Mouse (Mus musculus): ENCODE results near the gene Cmtm2b. TPM values are rescaled to one million over a fixed set of nuclear protein-coding genes. Genes with fewer than 3 reads are reported as not detected.
A peak's percentile ranks its signal among the peaks of the same experiment; 100 is the strongest.
"Not testable (repeated sequence)": the region's sequence is repeated elsewhere in the genome, so short reads cannot be mapped to it uniquely, and the experiment has no call there.

Gene Cmtm2b
- not detected in 2 replicates for polyA plus RNA-seq (2014; fragmentation: Nextera tagmentation; extraction: Ambion mirVana)

DNA sequence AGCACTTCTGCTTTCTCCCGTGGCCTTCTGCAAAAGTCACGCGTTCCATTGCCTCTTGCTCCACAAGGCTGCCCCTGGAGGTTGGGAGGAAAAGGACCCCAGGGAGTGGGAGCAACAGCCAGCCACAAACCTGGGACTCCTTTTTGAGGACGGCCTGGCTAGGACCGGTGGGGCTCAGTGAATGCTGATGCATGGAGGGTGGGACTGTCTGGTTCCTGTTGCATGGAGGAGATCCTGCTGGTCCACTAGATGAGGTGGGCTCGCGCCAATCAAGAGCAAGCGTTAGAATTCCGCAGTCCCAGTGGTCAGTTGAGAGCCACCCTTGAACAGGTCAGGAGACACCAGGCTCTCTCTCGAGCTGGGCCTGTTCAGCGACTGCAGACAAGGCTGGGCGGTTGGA is at the start of gene Cmtm2b:
TSS of gene Cmtm2b (plus strand) at position 301 of the 400 bp plus-strand sequence.
- H3K27me3 ChIP-seq (ENCODE audit: control insufficient read depth, insufficient read depth, low read length); H3K36me3 ChIP-seq (replicated peaks; ENCODE audit: control insufficient read depth, insufficient read depth, low read depth, low read length); DNase-seq (ENCODE audit: low spot score); H3K4me3 ChIP-seq (ENCODE audit: low read depth, low read length); H3K9ac ChIP-seq (replicated peaks; ENCODE audit: low read length); H3K27ac ChIP-seq (replicated peaks; ENCODE audit: low read depth, low read length); ATAC-seq (replicated peaks; ENCODE audit: insufficient number of reproducible peaks, low FRiP score, low TSS enrichment, low read depth); H3K9me3 ChIP-seq (replicated peaks; ENCODE audit: control insufficient read depth, low read length); H3K4me2 ChIP-seq (ENCODE audit: low read depth, low read length); H3K4me1 ChIP-seq (ENCODE audit: control insufficient read depth, insufficient read depth, low read length): not testable (repeated sequence)
- 87% methylated on average over 12 of the region's 12 CpGs for WGBS

DNA sequence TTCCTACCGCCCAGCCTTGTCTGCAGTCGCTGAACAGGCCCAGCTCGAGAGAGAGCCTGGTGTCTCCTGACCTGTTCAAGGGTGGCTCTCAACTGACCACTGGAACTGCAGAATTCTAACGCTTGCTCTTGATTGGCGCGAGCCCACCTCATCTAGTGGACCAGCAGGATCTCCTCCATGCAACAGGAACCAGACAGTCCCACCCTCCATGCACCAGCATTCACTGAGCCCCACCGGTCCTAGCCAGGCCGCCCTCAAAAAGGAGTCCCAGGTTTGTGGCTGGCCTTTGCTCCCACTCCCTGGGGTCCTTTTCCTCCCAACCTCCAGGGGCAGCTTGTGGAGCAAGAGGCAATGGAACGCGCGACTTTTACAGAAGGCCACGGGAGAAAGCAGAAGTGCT is 28.9 kb upstream of the Cmtm2b start, which contains the start of gene Cmtm2a:
TSS of gene Cmtm2a (minus strand) at position 101 of the 400 bp plus-strand sequence.
- H3K36me3 ChIP-seq (replicated peaks; ENCODE audit: control insufficient read depth, insufficient read depth, low read depth, low read length); H3K4me1 ChIP-seq (ENCODE audit: control insufficient read depth, insufficient read depth, low read length); H3K4me2 ChIP-seq (ENCODE audit: low read depth, low read length); H3K4me3 ChIP-seq (ENCODE audit: low read depth, low read length); ATAC-seq (replicated peaks; ENCODE audit: insufficient number of reproducible peaks, low FRiP score, low TSS enrichment, low read depth); H3K9me3 ChIP-seq (replicated peaks; ENCODE audit: control insufficient read depth, low read length); DNase-seq (ENCODE audit: low spot score); H3K9ac ChIP-seq (replicated peaks; ENCODE audit: low read length); H3K27me3 ChIP-seq (ENCODE audit: control insufficient read depth, insufficient read depth, low read length); H3K27ac ChIP-seq (replicated peaks; ENCODE audit: low read depth, low read length): not testable (repeated sequence)
- WGBS, result 89% methylated on average over 12 of the region's 12 CpGs

DNA sequence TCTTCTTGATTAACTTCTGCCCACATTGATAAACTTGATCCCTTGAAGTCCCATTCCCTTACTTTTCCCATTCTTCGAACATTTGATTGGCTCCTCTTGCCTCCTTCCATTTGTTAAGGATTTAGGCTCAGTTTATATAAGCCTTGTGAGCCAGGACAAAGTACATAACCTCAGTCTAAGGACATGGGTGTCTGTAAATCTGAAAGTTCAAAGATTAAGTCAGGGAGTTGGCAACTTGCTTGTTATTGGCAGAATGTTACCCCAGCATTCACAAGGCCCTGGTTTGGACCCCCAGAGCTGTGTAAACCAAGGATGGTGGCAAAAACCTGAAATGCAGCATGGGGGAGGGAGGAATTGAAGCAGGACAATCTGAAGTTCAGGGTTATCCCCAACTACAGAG is 27.6 kb upstream of the Cmtm2b start:
- 90% methylated on average over 1 of the region's 1 CpGs for WGBS
- H3K4me3 ChIP-seq (ENCODE audit: low read depth, low read length), result no peak overlapping the region
- no peaks in the 10 kb centered on the region for H3K36me3 ChIP-seq (replicated peaks; ENCODE audit: control insufficient read depth, insufficient read depth, low read depth, low read length)
- DNase-seq (ENCODE audit: low spot score) (no peak), ATAC-seq (replicated peaks; ENCODE audit: insufficient number of reproducible peaks, low FRiP score, low TSS enrichment, low read depth) (no peak)
- no peaks in the 10 kb centered on the region for H3K4me1 ChIP-seq (ENCODE audit: control insufficient read depth, insufficient read depth, low read length)
- H3K27ac ChIP-seq (replicated peaks; ENCODE audit: low read depth, low read length), result no peak overlapping the region
- H3K27me3 ChIP-seq (ENCODE audit: control insufficient read depth, insufficient read depth, low read length), result no peaks in the 10 kb centered on the region
- H3K9me3 ChIP-seq (replicated peaks; ENCODE audit: control insufficient read depth, low read length), result no peaks in the 10 kb centered on the region
- no peak overlapping the region for H3K4me2 ChIP-seq (ENCODE audit: low read depth, low read length)
- H3K9ac ChIP-seq (replicated peaks; ENCODE audit: low read length), result no peak overlapping the region

DNA sequence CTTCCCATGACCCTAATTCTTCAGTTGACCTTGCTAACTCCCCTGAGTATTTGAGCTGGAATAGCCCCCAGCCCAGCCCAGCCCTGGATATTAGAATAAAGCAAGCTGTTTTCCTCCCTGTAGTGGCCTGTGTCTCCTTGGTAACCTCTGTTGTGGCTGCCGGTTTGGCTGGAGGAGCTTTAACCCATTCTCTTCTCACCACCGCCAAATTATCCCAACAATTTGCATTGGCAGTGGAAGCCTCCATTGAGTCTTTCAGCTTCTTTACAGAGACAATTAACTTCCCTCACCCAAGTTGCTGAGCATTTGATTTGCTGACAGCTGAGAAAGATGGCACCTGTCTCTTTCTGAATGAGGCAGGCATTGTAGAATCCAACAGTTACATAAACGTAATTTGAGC is 20.5 kb upstream of the Cmtm2b start:
- not testable (repeated sequence) for H3K4me2 ChIP-seq (ENCODE audit: low read depth, low read length); H3K27ac ChIP-seq (replicated peaks; ENCODE audit: low read depth, low read length); H3K4me1 ChIP-seq (ENCODE audit: control insufficient read depth, insufficient read depth, low read length); H3K36me3 ChIP-seq (replicated peaks; ENCODE audit: control insufficient read depth, insufficient read depth, low read depth, low read length); H3K4me3 ChIP-seq (ENCODE audit: low read depth, low read length); H3K27me3 ChIP-seq (ENCODE audit: control insufficient read depth, insufficient read depth, low read length); H3K9me3 ChIP-seq (replicated peaks; ENCODE audit: control insufficient read depth, low read length); H3K9ac ChIP-seq (replicated peaks; ENCODE audit: low read length)
- ATAC-seq (replicated peaks; ENCODE audit: insufficient number of reproducible peaks, low FRiP score, low TSS enrichment, low read depth) (peak; percentile 67; the same call in 1 of the 2 replicates), DNase-seq (ENCODE audit: low spot score) (peak; percentile 48)
- 10% methylated on average over 3 of the region's 3 CpGs for WGBS

DNA sequence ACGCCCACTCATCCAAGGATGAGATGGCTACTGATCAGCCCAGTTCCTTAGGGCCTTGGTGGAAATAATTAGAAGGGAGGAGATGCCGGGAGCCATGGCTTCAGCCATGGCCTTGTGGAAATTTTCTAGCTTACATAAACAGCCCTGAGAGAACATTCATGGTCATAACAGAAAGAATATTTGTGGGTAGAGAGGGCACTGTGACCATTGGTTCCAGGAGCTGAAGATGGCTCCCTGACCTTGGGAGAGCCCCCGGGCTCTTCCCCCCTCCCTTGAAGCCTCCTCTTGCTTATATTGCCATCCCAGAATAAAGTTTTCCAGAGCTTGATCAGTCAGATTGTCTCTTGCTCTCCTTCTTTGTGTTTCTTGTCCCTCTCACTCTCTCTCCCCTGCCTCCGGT is 19.5 kb upstream of the Cmtm2b start:
- WGBS, result 88% methylated on average over 4 of the region's 4 CpGs
- H3K4me3 ChIP-seq (ENCODE audit: low read depth, low read length); DNase-seq (ENCODE audit: low spot score); ATAC-seq (replicated peaks; ENCODE audit: insufficient number of reproducible peaks, low FRiP score, low TSS enrichment, low read depth); H3K4me2 ChIP-seq (ENCODE audit: low read depth, low read length); H3K36me3 ChIP-seq (replicated peaks; ENCODE audit: control insufficient read depth, insufficient read depth, low read depth, low read length); H3K9me3 ChIP-seq (replicated peaks; ENCODE audit: control insufficient read depth, low read length); H3K9ac ChIP-seq (replicated peaks; ENCODE audit: low read length); H3K4me1 ChIP-seq (ENCODE audit: control insufficient read depth, insufficient read depth, low read length); H3K27ac ChIP-seq (replicated peaks; ENCODE audit: low read depth, low read length); H3K27me3 ChIP-seq (ENCODE audit: control insufficient read depth, insufficient read depth, low read length): not testable (repeated sequence)

DNA sequence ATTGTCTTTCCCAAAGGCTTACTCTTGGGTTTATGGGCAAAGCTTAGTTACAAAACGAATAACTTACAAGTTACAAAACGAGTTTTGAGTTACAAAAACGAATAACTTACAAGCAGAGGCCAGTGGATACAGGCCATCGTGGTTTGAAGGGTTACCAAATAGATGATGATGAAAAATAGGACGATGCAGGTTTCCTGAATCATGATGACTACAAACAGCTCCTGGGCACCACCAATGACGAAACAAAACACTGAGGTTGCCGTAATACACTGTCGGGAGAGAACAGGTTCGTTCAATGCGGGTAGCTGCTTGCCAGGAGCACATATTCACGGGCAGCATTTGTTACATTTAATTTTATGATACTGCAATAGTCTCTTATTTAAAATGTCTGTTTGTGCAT is 17.1 kb upstream of the Cmtm2b start:
- no peaks in the 10 kb centered on the region for H3K27me3 ChIP-seq (ENCODE audit: control insufficient read depth, insufficient read depth, low read length)

DNA sequence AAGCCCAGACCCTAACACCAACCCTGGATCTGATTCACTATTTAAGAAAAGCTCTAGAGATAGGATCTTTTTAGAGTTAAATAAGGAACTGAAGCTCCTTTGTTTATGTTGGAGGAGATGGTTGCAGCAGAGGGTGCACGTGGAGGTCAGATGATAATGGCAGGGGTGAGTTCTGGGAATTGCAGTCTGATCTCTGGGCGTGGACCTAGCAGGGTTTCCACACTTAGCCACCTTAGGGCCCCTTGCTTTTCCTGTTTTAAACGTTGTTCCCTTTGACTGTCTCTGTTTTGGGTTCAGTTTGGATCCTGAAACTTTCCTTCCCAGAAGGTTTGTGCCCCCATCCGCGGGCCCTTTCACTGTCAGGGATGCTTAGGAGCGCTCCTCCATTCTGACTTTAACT is 13.7 kb upstream of the Cmtm2b start:
- WGBS, result 50% methylated on average over 6 of the region's 6 CpGs
- ATAC-seq (replicated peaks; ENCODE audit: insufficient number of reproducible peaks, low FRiP score, low TSS enrichment, low read depth); H3K4me1 ChIP-seq (ENCODE audit: control insufficient read depth, insufficient read depth, low read length); H3K36me3 ChIP-seq (replicated peaks; ENCODE audit: control insufficient read depth, insufficient read depth, low read depth, low read length); H3K27me3 ChIP-seq (ENCODE audit: control insufficient read depth, insufficient read depth, low read length); H3K4me2 ChIP-seq (ENCODE audit: low read depth, low read length); DNase-seq (ENCODE audit: low spot score); H3K9ac ChIP-seq (replicated peaks; ENCODE audit: low read length); H3K4me3 ChIP-seq (ENCODE audit: low read depth, low read length); H3K27ac ChIP-seq (replicated peaks; ENCODE audit: low read depth, low read length); H3K9me3 ChIP-seq (replicated peaks; ENCODE audit: control insufficient read depth, low read length): not testable (repeated sequence)

More for the DNA sequence above, 17.1 kb upstream of the Cmtm2b start:
- no peak overlapping the region for H3K27ac ChIP-seq (replicated peaks; ENCODE audit: low read depth, low read length)
- no peak overlapping the region for H3K4me3 ChIP-seq (ENCODE audit: low read depth, low read length)
- no peak for ATAC-seq (replicated peaks; ENCODE audit: insufficient number of reproducible peaks, low FRiP score, low TSS enrichment, low read depth)
- no peaks in the 10 kb centered on the region for H3K36me3 ChIP-seq (replicated peaks; ENCODE audit: control insufficient read depth, insufficient read depth, low read depth, low read length)
- H3K9me3 ChIP-seq (replicated peaks; ENCODE audit: control insufficient read depth, low read length), result no peaks in the 10 kb centered on the region
- DNase-seq (ENCODE audit: low spot score), result no peak
- no peak overlapping the region for H3K4me2 ChIP-seq (ENCODE audit: low read depth, low read length)
- WGBS, result 92% methylated on average over 11 of the region's 11 CpGs
- no peak overlapping the region for H3K9ac ChIP-seq (replicated peaks; ENCODE audit: low read length)
- no peaks in the 10 kb centered on the region for H3K4me1 ChIP-seq (ENCODE audit: control insufficient read depth, insufficient read depth, low read length)

DNA sequence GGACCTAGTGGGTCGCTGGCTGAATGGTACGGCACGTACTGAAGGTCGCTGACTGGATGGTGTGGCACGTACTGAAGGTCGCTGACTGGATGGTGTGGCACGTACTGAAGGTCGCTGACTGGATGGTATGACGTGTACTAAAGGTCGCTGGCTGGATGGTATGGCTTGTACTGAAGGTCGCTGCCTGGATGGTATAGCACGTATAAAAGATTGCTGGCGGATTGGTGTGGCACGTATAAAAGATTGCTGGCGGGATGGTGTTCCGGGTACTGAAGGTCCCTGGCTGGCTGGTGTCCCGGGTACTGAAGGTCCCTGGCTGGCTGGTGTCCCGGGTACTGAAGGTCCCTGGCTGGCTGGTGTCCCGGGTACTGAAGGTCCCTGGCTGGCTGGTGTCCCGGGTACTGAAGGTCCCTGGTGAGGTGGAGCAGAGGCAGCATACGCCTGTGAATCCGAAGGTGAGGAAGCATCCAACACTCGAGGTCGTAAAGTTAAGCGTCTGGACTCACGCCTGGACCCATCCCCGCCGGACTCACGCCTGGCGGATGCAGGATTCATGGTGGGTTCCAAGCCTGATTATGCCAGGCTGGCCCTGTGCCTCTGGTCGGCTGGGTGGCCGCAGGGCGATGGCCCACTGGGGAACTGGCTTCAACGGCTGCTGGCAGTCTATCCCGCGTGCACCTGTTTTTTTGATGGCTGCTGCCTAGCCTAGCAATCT is 12.4 kb upstream of the Cmtm2b start, which contains the start of the genes Gm45711 and Cmtm1:
TSS of gene Gm45711 (minus strand) at position 641 of the 715 bp plus-strand sequence.
TSS of gene Cmtm1 (minus strand) at position 705 of the 715 bp plus-strand sequence.
- H3K4me1 ChIP-seq (ENCODE audit: control insufficient read depth, insufficient read depth, low read length); H3K9me3 ChIP-seq (replicated peaks; ENCODE audit: control insufficient read depth, low read length); H3K36me3 ChIP-seq (replicated peaks; ENCODE audit: control insufficient read depth, insufficient read depth, low read depth, low read length); H3K27ac ChIP-seq (replicated peaks; ENCODE audit: low read depth, low read length); H3K4me3 ChIP-seq (ENCODE audit: low read depth, low read length); H3K27me3 ChIP-seq (ENCODE audit: control insufficient read depth, insufficient read depth, low read length); ATAC-seq (replicated peaks; ENCODE audit: insufficient number of reproducible peaks, low FRiP score, low TSS enrichment, low read depth); H3K4me2 ChIP-seq (ENCODE audit: low read depth, low read length); H3K9ac ChIP-seq (replicated peaks; ENCODE audit: low read length); DNase-seq (ENCODE audit: low spot score): not testable (repeated sequence)
- WGBS, result 91% methylated on average over 31 of the region's 36 CpGs

Data from embryonic facial prominence, embryonic 11.5 days (tissue).